Mouse (Mus musculus): Measurements from ENCODE around the gene Acap3. TPM values are rescaled to one million over a fixed set of nuclear protein-coding genes. Genes with fewer than 3 reads are reported as not detected.

The Acap3 gene
- polyA plus RNA-seq (2014; fragmentation: Nextera tagmentation; extraction: Ambion mirVana), result 18.6 and 21.2 TPM in 2 replicates

DNA sequence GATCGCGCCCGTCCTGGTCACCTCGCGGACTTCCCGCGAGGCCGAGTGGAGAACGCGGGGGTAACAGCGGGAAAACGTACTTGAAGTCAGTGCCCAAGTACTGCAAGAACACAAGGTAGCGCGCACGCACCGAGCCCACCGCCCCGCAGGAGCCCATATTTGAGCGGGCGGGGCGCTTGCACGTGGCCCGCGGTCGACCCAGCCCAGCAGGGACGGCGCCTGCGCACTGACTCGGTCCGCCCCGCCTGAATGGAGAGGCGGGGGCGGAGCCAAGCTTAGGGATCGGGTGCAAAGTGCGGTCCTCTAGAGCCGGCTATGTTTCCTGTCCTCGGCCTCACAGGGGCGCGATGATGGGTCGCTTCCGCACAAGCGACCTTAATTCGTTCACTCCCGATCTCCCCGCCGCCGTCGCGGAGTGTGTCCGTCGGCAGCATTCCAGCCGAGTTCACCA lies at the start of gene Acap3, which contains the start of gene Pusl1:
Acap3 (plus strand) TSS at position 272 of the 451 bp plus-strand sequence.
Pusl1 (minus strand) TSS at position 231 of the 451 bp plus-strand sequence.
- DNase-seq (ENCODE audit: low spot score), result peak; percentile 97
- no peaks in the 10 kb centered on the region for H3K9me3 ChIP-seq (replicated peaks; ENCODE audit: control insufficient read depth, low read length)
- no peaks in the 10 kb centered on the region for H3K27me3 ChIP-seq (ENCODE audit: control insufficient read depth, insufficient read depth, low read length)
- peak within 1 kb of the TSS; percentile 86 for H3K4me3 ChIP-seq (ENCODE audit: low read depth, low read length)
- ATAC-seq (replicated peaks; ENCODE audit: insufficient number of reproducible peaks, low FRiP score, low TSS enrichment, low read depth), result peak; percentile 76
- peak within 1 kb of the TSS; percentile 90 for H3K27ac ChIP-seq (replicated peaks; ENCODE audit: low read depth, low read length)
- H3K4me2 ChIP-seq (ENCODE audit: low read depth, low read length), result peak within 1 kb of the TSS; percentile 97
- H3K4me1 ChIP-seq (ENCODE audit: control insufficient read depth, insufficient read depth, low read length), result peaks cover 4% of the 10 kb centered on the region
- WGBS, result under 1% methylated on average over 52 of the region's 52 CpGs
- peaks cover 6% of the 10 kb centered on the region for H3K36me3 ChIP-seq (replicated peaks; ENCODE audit: control insufficient read depth, insufficient read depth, low read depth, low read length)
- H3K9ac ChIP-seq (replicated peaks; ENCODE audit: low read length), result peak within 1 kb of the TSS; percentile 83

DNA sequence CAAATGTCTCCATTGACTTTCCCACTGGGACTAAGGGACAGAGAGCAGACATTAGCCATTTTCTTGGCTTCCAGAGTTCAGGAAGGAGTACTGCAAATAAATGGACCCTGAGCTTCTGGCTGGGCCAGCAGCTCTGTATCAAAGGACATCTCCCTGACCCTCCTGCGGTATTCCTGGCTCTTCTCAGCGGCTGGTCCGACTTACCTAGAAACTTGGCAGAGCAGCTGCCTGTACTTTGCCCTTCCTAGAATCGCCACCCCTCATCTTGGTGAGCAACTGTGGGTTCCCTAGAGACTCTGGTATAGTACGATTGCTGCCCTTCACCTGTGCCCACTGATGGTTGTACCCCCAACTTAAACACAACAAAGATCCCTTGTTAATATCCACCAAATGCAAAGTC lies 48.4 kb upstream of the Acap3 start:
- Histone ChIP-seq H3K4me1 (ENCODE audit: control insufficient read depth, insufficient read depth, low read length) (peaks cover 6% of the 10 kb centered on the region), H3K27ac (replicated peaks; ENCODE audit: low read depth, low read length) (no peak overlapping the region), H3K36me3 (replicated peaks; ENCODE audit: control insufficient read depth, insufficient read depth, low read depth, low read length) (no peaks in the 10 kb centered on the region), H3K4me3 (ENCODE audit: low read depth, low read length) (no peak overlapping the region), H3K9ac (replicated peaks; ENCODE audit: low read length) (no peak overlapping the region), H3K4me2 (ENCODE audit: low read depth, low read length) (no peak overlapping the region), H3K9me3 (replicated peaks; ENCODE audit: control insufficient read depth, low read length) (no peaks in the 10 kb centered on the region), H3K27me3 (ENCODE audit: control insufficient read depth, insufficient read depth, low read length) (no peaks in the 10 kb centered on the region)
- ATAC-seq (replicated peaks; ENCODE audit: insufficient number of reproducible peaks, low FRiP score, low TSS enrichment, low read depth), result no peak
- no peak for DNase-seq (ENCODE audit: low spot score)
- WGBS, result 90% methylated on average over 5 of the region's 5 CpGs

DNA sequence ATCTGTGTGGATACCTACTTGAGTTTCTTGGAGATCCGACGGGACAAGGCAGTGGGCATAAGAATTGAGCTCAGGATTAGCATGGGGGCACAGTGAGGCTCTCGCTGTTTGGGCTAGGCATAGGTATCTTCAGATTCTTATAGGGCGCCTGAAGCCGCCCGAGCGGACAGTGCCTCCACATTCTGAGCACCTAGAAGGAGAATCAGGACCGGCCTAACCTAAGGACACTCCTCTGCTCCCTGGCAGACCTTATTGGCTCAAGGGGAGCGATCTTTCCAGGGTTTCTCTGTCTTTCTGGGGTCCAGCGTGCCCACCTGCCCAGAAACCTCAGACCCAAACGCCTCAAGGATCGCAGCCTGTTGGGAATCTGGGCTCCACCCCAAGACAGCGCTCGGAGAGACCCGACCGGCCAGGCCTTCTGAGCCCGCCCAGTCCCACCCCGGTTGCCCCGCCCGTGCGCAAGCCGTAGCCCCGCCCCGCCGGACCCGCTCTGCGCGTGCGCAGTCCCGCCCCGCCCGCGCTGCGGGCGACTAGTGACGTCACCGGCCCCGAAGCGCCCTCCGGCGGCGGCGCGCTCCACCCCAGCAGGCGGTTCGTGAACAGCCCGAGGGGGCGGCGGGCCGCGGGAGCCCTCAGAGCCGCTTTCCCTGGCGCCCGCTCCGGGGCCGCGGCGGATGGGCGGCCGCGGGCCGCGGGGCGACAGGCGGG lies 44.6 kb upstream of the Acap3 start, which contains the start of gene Dvl1:
Dvl1 (plus strand) TSS at position 532 of the 708 bp plus-strand sequence.
- Histone ChIP-seq H3K9ac (replicated peaks; ENCODE audit: low read length) (peak within 1 kb of the TSS; percentile 82), H3K4me2 (ENCODE audit: low read depth, low read length) (peak within 1 kb of the TSS; percentile 90), H3K27me3 (ENCODE audit: control insufficient read depth, insufficient read depth, low read length) (no peaks in the 10 kb centered on the region), H3K27ac (replicated peaks; ENCODE audit: low read depth, low read length) (no peak within 1 kb of the TSS; the same call in 1 of the 2 replicates), H3K4me1 (ENCODE audit: control insufficient read depth, insufficient read depth, low read length) (no peaks in the 10 kb centered on the region; the same call in 1 of the 2 replicates), H3K9me3 (replicated peaks; ENCODE audit: control insufficient read depth, low read length) (no peaks in the 10 kb centered on the region), H3K4me3 (ENCODE audit: low read depth, low read length) (peak within 1 kb of the TSS; percentile 79), H3K36me3 (replicated peaks; ENCODE audit: control insufficient read depth, insufficient read depth, low read depth, low read length) (no peaks in the 10 kb centered on the region)
- WGBS, result 2% methylated on average over 53 of the region's 65 CpGs
- ATAC-seq (replicated peaks; ENCODE audit: insufficient number of reproducible peaks, low FRiP score, low TSS enrichment, low read depth) (peak; percentile 82), DNase-seq (ENCODE audit: low spot score) (peak; percentile 93)

DNA sequence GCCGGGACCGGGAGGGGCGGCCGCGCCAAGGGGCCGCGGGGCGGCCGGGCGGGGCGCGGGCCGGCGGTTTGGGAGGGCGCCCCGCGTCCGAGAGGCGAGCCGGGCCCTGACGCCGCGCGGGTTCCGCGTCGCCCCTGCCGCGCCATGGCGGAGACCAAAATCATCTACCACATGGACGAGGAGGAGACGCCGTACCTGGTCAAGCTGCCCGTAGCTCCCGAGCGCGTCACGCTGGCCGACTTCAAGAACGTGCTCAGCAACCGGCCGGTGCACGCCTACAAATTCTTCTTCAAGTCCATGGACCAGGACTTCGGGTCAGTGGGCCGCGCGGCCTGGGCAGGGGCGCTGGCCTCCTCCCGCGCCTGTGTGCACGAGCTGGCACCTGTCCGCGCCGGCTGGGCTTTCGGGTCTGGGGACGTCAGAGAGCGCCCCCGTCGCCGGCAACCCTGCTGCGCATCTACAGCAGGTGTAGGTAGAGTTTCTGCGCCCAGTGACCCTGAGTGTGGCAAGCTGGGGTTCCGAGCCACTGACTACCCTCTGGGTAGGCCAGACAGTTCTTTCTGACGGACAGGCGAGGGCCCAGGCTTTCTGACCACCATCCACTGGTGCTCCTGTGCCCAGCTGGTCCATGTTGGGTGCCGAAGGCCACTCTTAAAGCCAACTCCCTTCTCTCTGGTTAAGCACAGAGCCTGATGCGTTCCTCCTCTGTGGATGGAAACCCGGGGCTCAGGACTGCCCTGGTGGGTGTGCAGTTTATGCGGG lies 43.9 kb upstream of the Acap3 start:
- no peaks in the 10 kb centered on the region for H3K27me3 ChIP-seq (ENCODE audit: control insufficient read depth, insufficient read depth, low read length)
- peak overlapping the region; percentile 82 for H3K9ac ChIP-seq (replicated peaks; ENCODE audit: low read length)
- peak; percentile 39 for ATAC-seq (replicated peaks; ENCODE audit: insufficient number of reproducible peaks, low FRiP score, low TSS enrichment, low read depth)
- H3K9me3 ChIP-seq (replicated peaks; ENCODE audit: control insufficient read depth, low read length), result no peaks in the 10 kb centered on the region
- DNase-seq (ENCODE audit: low spot score), result peak; percentile 40
- WGBS, result 2% methylated on average over 58 of the region's 69 CpGs
- H3K4me2 ChIP-seq (ENCODE audit: low read depth, low read length), result peak overlapping the region; percentile 90
- no peaks in the 10 kb centered on the region; the same call in 1 of the 2 replicates for H3K4me1 ChIP-seq (ENCODE audit: control insufficient read depth, insufficient read depth, low read length)
- H3K27ac ChIP-seq (replicated peaks; ENCODE audit: low read depth, low read length), result no peak overlapping the region; the same call in 1 of the 2 replicates
- peak overlapping the region; percentile 79 for H3K4me3 ChIP-seq (ENCODE audit: low read depth, low read length)
- H3K36me3 ChIP-seq (replicated peaks; ENCODE audit: control insufficient read depth, insufficient read depth, low read depth, low read length), result no peaks in the 10 kb centered on the region

DNA sequence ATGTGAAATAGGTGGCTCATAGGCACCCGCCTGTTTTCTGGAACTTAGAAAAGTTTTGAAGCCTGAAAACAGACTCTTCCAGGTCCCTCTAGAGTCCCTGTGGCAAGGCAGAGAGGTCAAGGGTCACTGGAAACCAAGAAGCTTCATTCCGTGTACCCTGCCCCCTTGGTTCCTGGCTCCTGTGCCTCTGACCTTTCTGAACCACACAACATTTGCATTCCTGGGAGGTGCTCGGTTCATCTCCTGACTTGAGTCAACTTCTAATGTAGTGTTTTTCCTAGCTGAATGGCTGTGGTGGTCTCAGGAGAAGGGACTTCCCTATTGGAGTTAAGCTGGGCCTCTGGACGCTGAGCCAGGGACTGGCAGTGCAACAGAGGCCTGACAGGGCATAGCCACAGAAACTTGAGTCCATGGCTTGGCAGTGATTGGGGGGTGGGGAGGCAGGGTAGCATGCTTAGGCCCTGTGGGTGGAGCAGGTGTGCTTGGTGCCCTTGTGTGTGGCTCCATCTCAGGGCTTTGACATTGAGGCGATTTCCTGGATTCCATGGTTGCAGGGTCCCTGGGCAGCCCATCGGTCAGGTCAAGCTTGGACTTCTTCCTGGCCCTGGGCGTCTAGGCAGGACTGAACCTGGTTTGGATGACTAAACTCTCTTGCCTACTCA lies 43.1 kb upstream of the Acap3 start:
- H3K4me1 ChIP-seq (ENCODE audit: control insufficient read depth, insufficient read depth, low read length), result no peaks in the 10 kb centered on the region; the same call in 1 of the 2 replicates
- no peak overlapping the region; the same call in 1 of the 2 replicates for H3K9ac ChIP-seq (replicated peaks; ENCODE audit: low read length)
- WGBS, result 55% methylated on average over 7 of the region's 7 CpGs
- peak overlapping the region; percentile 90 for H3K4me2 ChIP-seq (ENCODE audit: low read depth, low read length)
- H3K4me3 ChIP-seq (ENCODE audit: low read depth, low read length), result peak overlapping the region; percentile 79
- DNase-seq (ENCODE audit: low spot score) (no peak), ATAC-seq (replicated peaks; ENCODE audit: insufficient number of reproducible peaks, low FRiP score, low TSS enrichment, low read depth) (no peak)
- no peak overlapping the region for H3K27ac ChIP-seq (replicated peaks; ENCODE audit: low read depth, low read length)
- H3K9me3 ChIP-seq (replicated peaks; ENCODE audit: control insufficient read depth, low read length), result no peaks in the 10 kb centered on the region
- no peaks in the 10 kb centered on the region for H3K36me3 ChIP-seq (replicated peaks; ENCODE audit: control insufficient read depth, insufficient read depth, low read depth, low read length)
- H3K27me3 ChIP-seq (ENCODE audit: control insufficient read depth, insufficient read depth, low read length), result no peaks in the 10 kb centered on the region

DNA sequence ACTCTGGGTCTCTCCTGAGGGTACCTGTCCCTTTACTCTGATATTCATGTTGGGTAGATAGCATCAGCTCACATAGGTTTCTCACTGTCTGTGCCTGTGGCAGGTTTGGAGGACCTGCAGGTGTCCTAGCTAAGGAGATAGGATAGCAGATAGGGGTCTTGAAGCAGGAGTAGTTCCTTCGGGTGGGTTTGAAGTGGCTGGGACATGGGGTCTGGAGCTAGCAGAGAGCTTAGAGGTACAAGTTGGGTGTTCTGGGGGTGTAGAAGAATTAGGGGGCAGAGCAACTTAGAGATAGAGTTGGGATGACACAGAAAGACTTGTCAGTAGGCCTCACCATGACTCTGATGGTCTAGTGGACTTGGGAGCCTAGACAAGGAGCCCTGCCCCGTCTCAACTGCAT lies 42.2 kb upstream of the Acap3 start:
- Histone ChIP-seq H3K36me3 (replicated peaks; ENCODE audit: control insufficient read depth, insufficient read depth, low read depth, low read length) (no peaks in the 10 kb centered on the region), H3K4me2 (ENCODE audit: low read depth, low read length) (no peak overlapping the region), H3K27me3 (ENCODE audit: control insufficient read depth, insufficient read depth, low read length) (no peaks in the 10 kb centered on the region), H3K4me3 (ENCODE audit: low read depth, low read length) (no peak overlapping the region), H3K27ac (replicated peaks; ENCODE audit: low read depth, low read length) (no peak overlapping the region), H3K9me3 (replicated peaks; ENCODE audit: control insufficient read depth, low read length) (no peaks in the 10 kb centered on the region), H3K9ac (replicated peaks; ENCODE audit: low read length) (no peak overlapping the region), H3K4me1 (ENCODE audit: control insufficient read depth, insufficient read depth, low read length) (no peaks in the 10 kb centered on the region; the same call in 1 of the 2 replicates)
- 94% methylated on average over 2 of the region's 2 CpGs for WGBS
- no peak for ATAC-seq (replicated peaks; ENCODE audit: insufficient number of reproducible peaks, low FRiP score, low TSS enrichment, low read depth)
- DNase-seq (ENCODE audit: low spot score), result no peak

DNA sequence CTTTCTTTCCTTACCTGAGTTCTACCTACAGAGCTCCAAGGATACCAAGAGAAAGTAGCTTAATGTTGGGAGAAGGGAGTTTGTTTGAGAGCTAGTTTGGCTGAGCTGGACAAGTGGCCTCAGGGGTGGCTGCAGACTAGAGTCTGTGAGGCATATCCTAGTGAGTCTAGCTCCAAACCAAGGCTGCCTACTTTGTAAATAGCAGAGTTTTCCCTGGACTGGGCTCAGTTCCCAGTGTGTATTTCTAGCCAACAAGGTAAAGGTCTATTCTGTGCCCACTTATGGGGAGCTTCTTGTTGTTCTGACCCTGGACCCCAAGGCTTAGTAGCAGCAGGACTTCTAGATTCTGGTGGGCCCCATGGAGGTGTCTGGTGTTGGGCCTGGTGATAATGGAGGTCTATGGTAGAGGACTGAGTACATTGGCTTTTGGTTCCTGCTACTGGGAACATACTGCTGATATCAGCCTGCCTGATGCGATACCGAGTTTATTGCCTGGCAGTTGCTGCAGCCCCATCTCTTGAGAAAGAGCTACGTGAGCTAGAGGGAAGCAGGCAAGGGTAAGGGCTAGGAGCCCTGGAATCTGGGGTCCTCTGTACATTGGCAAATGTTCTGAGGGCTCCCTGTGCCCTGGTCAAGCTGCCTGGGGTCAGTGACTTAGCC lies 41.7 kb upstream of the Acap3 start:
- ATAC-seq (replicated peaks; ENCODE audit: insufficient number of reproducible peaks, low FRiP score, low TSS enrichment, low read depth) (no peak), DNase-seq (ENCODE audit: low spot score) (no peak)
- Histone ChIP-seq H3K9me3 (replicated peaks; ENCODE audit: control insufficient read depth, low read length) (no peaks in the 10 kb centered on the region), H3K4me1 (ENCODE audit: control insufficient read depth, insufficient read depth, low read length) (no peaks in the 10 kb centered on the region; the same call in 1 of the 2 replicates), H3K27me3 (ENCODE audit: control insufficient read depth, insufficient read depth, low read length) (no peaks in the 10 kb centered on the region), H3K4me2 (ENCODE audit: low read depth, low read length) (no peak overlapping the region), H3K36me3 (replicated peaks; ENCODE audit: control insufficient read depth, insufficient read depth, low read depth, low read length) (0 out of 2 replicates have a peak, but pooled peaks cover 3% of the 10 kb centered on the region), H3K9ac (replicated peaks; ENCODE audit: low read length) (no peak overlapping the region), H3K27ac (replicated peaks; ENCODE audit: low read depth, low read length) (no peak overlapping the region), H3K4me3 (ENCODE audit: low read depth, low read length) (no peak overlapping the region)
- WGBS, result 100% methylated on average over 3 of the region's 3 CpGs

All from embryonic facial prominence, embryonic 11.5 days (tissue).